Mouse (Mus musculus) embryonic facial prominence, embryonic 15.5 days (tissue): Measurements from ENCODE around the gene 2310011J03Rik. TPM values are rescaled to one million over a fixed set of nuclear protein-coding genes. Genes with fewer than 3 reads are reported as not detected.

Experiments used
- ATAC-seq: fragments of 200-750 bp; cut with Nextera tagmentation; 2 replicates; pipeline ENCODE4 v1.8.0; 2017; ENCODE audit warnings: low read depth, moderate TSS enrichment; ENCODE audit not compliant: insufficient number of reproducible peaks, low FRiP score, low TSS enrichment
- H3K27ac ChIP-seq: fragments of 300-500 bp; sonication (generic); replicated peaks from 2 replicates; pipeline ENCODE4 v1.5.1; 2015; ENCODE audit warnings: mild to moderate bottlenecking, inconsistent platforms
- H3K27me3 ChIP-seq: fragments of 300-500 bp; sonication (generic); 2 replicates; pipeline ENCODE4 v1.6.1; 2015; ENCODE audit warnings: inconsistent platforms
- H3K36me3 ChIP-seq: fragments of 300-500 bp; sonication (generic); 2 replicates; pipeline ENCODE4 v1.6.1; 2015; ENCODE audit warnings: mild to moderate bottlenecking, inconsistent platforms
- H3K4me1 ChIP-seq: fragments of 300-500 bp; sonication (generic); 2 replicates; pipeline ENCODE4 v1.6.1; 2015; ENCODE audit warnings: inconsistent platforms
- H3K4me2 ChIP-seq: fragments of 300-500 bp; sonication (generic); replicated peaks from 2 replicates; pipeline ENCODE4 v1.6.1; 2015; ENCODE audit warnings: mild to moderate bottlenecking, inconsistent platforms
- H3K4me3 ChIP-seq: fragments of 300-500 bp; sonication (generic); replicated peaks from 2 replicates; pipeline ENCODE4 v1.5.1; 2015; ENCODE audit warnings: mild to moderate bottlenecking, inconsistent platforms
- H3K9ac ChIP-seq: fragments of 300-500 bp; sonication (generic); 2 replicates; pipeline ENCODE4 v1.6.1; 2015; ENCODE audit warnings: inconsistent platforms
- H3K9me3 ChIP-seq: fragments of 300-500 bp; sonication (generic); replicated peaks from 2 replicates; pipeline ENCODE4 v1.6.1; 2016; ENCODE audit warnings: inconsistent platforms
- WGBS: fragments of 180-500 bp; shearing (Covaris S2); methylation state at CpG from one replicate; pipeline ENCODE4 v1.1.7; 2015; 5-methylcytosine and 5-hydroxymethylcytosine counted together
- polyA plus RNA-seq: library from polyadenylated mRNA; unstranded; fragments of >200 nt; fragmentation: Nextera tagmentation; extraction: Ambion mirVana; gene quantifications from 2 replicates; pipeline ENCODE4 v1.2.1, GENCODE M21; 2015

Gene 2310011J03Rik
- polyA plus RNA-seq, 1 experiment from 2014 or later: 50.8 TPM

GRCm38 (mm10) chr10:80325045-80325444 lies 4.7 kb upstream of the 2310011J03Rik start:
- ATAC-seq: no peak
- H3K4me3 ChIP-seq: no peak overlapping the region
- H3K27me3 ChIP-seq: no peaks in the 10 kb centered on the region
- WGBS: 85% methylated on average over 21 of the region's 21 CpGs
- H3K9me3 ChIP-seq: no peaks in the 10 kb centered on the region
- H3K4me1 ChIP-seq: peaks cover 42% of the 10 kb centered on the region
- no peak overlapping the region for H3K9ac ChIP-seq
- H3K27ac ChIP-seq: no peak overlapping the region
- no peaks in the 10 kb centered on the region for H3K36me3 ChIP-seq
- H3K4me2 ChIP-seq: no peak overlapping the region

- Histone ChIP-seq H3K9ac (no peak overlapping the region), H3K27ac (no peak overlapping the region), H3K4me2 (no peak overlapping the region; the same call in 1 of the 2 replicates), H3K9me3 (no peaks in the 10 kb centered on the region), H3K4me1 (peaks cover 41% of the 10 kb centered on the region), H3K36me3 (no peaks in the 10 kb centered on the region), H3K27me3 (no peaks in the 10 kb centered on the region), H3K4me3 (peak overlapping the region; percentile 62)
- WGBS: 77% methylated on average over 17 of the region's 17 CpGs
- no peak for ATAC-seq
These were observed 4.0 kb upstream of the 2310011J03Rik start for GRCm38 (mm10) chr10:80324120-80325037.

DNA sequence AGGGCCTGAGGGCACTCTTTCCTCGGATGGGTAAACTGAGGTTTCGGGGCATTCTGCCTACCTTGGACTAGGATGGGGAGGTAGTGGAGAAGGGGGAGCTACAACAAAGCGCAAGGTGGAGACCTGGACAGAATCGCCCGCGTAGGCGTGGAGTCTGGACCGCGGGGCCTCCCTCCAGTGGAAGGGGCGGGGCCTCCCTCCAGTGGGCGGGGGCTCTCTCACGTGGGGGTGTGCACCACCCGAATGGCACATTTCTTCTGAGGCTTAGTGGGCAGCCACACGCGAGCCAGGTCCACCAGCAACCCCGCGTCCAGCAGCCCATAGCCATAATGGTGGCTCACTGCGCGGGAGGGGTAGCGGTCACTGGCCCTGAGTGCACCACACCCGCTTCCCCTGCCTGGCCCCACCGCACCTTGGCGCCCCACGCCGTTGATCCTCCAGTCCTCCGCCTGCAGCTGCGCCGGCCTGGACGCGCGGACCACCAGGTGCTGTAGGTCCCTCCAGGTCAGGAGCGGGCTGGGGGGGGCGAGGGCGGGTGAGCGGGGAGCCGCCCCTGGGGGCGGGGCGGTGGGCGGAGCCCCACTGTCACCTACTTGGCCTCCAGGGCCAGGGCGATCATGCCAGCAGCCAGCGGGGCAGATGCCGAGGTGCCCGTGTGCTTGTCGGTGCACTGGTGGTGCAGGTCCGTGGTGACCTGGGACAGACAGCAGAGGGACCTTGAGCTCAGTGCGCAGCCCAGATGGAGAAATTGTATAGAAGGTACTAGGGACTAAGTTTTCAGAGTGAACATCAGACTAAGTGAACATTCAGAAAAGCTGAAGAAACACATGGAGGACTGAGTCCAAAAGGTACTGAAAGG lies 3.2 kb upstream of the 2310011J03Rik start:
- peak; percentile 24 for ATAC-seq
- 2% methylated on average over 46 of the region's 46 CpGs for WGBS
- Histone ChIP-seq H3K9ac (peak overlapping the region; percentile 37), H3K4me2 (peak overlapping the region; percentile 100), H3K36me3 (peaks cover 7% of the 10 kb centered on the region; the same call in 1 of the 2 replicates), H3K27ac (no peak overlapping the region), H3K27me3 (no peaks in the 10 kb centered on the region), H3K4me1 (peaks cover 46% of the 10 kb centered on the region), H3K4me3 (peak overlapping the region; percentile 62), H3K9me3 (no peaks in the 10 kb centered on the region)

DNA sequence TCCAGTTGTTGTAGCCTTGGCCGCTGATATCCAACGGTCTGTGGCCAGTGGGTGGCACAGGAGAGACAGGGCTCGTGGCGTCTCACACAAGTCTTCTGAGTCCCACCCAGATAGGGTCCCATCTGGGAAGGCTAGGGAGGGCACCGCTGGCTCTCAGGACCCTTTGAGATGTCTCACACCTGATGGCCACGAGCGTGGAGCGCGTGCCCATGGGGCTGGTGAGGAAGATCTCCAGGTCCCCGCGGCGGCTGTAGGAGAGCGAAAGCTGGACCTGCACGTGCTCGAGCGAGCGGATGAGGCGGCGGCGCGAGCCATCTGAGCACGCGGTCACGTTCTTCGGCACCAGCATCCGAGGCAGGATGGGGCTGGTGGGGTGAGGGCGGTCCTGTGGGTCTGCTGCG lies 2.5 kb upstream of the 2310011J03Rik start:
- peak overlapping the region; percentile 100 for H3K4me2 ChIP-seq
- no peaks in the 10 kb centered on the region for H3K27me3 ChIP-seq
- no peak for ATAC-seq
- peak overlapping the region; percentile 62 for H3K4me3 ChIP-seq
- 3% methylated on average over 28 of the region's 28 CpGs for WGBS
- peaks cover 12% of the 10 kb centered on the region; the same call in 1 of the 2 replicates for H3K36me3 ChIP-seq
- no peak overlapping the region for H3K27ac ChIP-seq
- peaks cover 47% of the 10 kb centered on the region for H3K4me1 ChIP-seq
- no peaks in the 10 kb centered on the region for H3K9me3 ChIP-seq
- H3K9ac ChIP-seq: peak overlapping the region; percentile 37

- peaks cover 18% of the 10 kb centered on the region; the same call in 1 of the 2 replicates for H3K36me3 ChIP-seq
- no peak overlapping the region for H3K27ac ChIP-seq
- H3K4me3 ChIP-seq: peak overlapping the region; percentile 62; the same call in 1 of the 2 replicates
These were observed 1.6 kb upstream of the 2310011J03Rik start for GRCm38 (mm10) chr10:80321670-80322581.

GRCm38 (mm10) chr10:80321014-80321669 lies 805 bp upstream of the 2310011J03Rik start:
- Histone ChIP-seq H3K4me2 (no peak overlapping the region), H3K36me3 (peaks cover 18% of the 10 kb centered on the region; the same call in 1 of the 2 replicates), H3K4me3 (no peak overlapping the region), H3K9me3 (no peaks in the 10 kb centered on the region), H3K9ac (no peak overlapping the region), H3K27me3 (peaks cover 16% of the 10 kb centered on the region), H3K27ac (no peak overlapping the region), H3K4me1 (peaks cover 57% of the 10 kb centered on the region)
- no peak for ATAC-seq
- WGBS: 78% methylated on average over 6 of the region's 6 CpGs

More at GRCm38 (mm10) chr10:80321670-80322581, 1.6 kb upstream of the 2310011J03Rik start:
- WGBS: 88% methylated on average over 21 of the region's 21 CpGs
- peaks cover 8% of the 10 kb centered on the region for H3K27me3 ChIP-seq
- no peaks in the 10 kb centered on the region for H3K9me3 ChIP-seq
- no peak for ATAC-seq
- peak overlapping the region; percentile 100 for H3K4me2 ChIP-seq
- no peak overlapping the region for H3K9ac ChIP-seq
- peaks cover 50% of the 10 kb centered on the region for H3K4me1 ChIP-seq

DNA sequence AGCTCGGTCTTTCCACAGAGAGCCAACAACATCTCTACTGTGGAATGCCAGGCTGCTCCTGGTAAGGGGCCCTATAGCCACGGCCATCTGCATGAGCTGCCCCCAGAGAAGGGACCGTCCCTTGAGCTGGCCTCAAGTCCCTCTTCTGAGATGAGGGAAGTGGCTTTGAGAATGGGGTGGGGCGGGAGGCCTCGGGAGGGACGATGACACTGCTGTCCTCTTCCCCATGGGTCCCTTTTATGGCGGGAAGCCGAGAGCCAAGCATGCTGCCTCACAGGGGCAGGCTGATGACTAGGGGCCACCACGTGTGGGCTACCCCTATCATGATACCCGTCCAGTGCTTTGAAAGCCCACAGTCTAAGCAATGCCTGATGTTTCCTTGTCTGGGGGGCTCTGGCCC lies 3.3 kb downstream of the 2310011J03Rik start:
- Histone ChIP-seq H3K4me1 (peaks cover 55% of the 10 kb centered on the region), H3K9me3 (no peaks in the 10 kb centered on the region), H3K27ac (no peak overlapping the region), H3K9ac (no peak overlapping the region), H3K4me3 (no peak overlapping the region), H3K36me3 (peaks cover 18% of the 10 kb centered on the region; the same call in 1 of the 2 replicates), H3K4me2 (no peak overlapping the region), H3K27me3 (peaks cover 57% of the 10 kb centered on the region)
- no peak for ATAC-seq
- 54% methylated on average over 10 of the region's 10 CpGs for WGBS

DNA sequence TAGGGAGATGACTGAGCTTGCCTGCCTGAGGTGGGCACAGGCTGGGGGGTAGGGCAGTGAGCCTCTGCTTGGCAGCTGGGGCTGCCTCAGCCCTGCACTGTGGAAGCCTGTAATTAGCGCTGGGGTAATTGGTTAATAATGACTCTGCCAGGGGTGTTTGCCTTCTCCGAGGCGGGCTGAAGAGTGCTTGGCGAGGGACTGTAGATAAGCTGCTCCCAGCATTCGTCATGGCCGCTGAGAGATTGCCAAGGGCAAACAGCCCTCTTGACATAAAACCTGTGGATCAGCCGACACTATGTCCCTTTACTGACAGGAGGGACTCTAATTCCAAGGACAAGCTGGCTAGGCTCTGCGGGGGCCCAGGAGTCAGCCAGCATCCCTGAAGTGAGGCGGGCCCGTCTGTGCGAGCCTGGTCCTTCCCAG lies 4.0 kb downstream of the 2310011J03Rik start:
- ATAC-seq: 0 out of 2 replicates have a peak, but pooled peaks have one; percentile 13
- Histone ChIP-seq H3K9ac (no peak overlapping the region), H3K27ac (no peak overlapping the region), H3K4me1 (peaks cover 49% of the 10 kb centered on the region), H3K9me3 (no peaks in the 10 kb centered on the region), H3K36me3 (peaks cover 18% of the 10 kb centered on the region; the same call in 1 of the 2 replicates), H3K4me2 (no peak overlapping the region), H3K27me3 (peaks cover 63% of the 10 kb centered on the region), H3K4me3 (no peak overlapping the region)
- WGBS: 22% methylated on average over 11 of the region's 11 CpGs

- peaks cover 71% of the 10 kb centered on the region for H3K27me3 ChIP-seq
- no peak overlapping the region for H3K27ac ChIP-seq
- H3K9ac ChIP-seq: no peak overlapping the region
- H3K4me2 ChIP-seq: no peak overlapping the region
- H3K4me1 ChIP-seq: peaks cover 42% of the 10 kb centered on the region
- H3K9me3 ChIP-seq: no peaks in the 10 kb centered on the region
- no peak for ATAC-seq
- WGBS: 48% methylated on average over 27 of the region's 27 CpGs
- H3K36me3 ChIP-seq: peaks cover 18% of the 10 kb centered on the region
- H3K4me3 ChIP-seq: no peak overlapping the region
These were observed 5.0 kb downstream of the 2310011J03Rik start for GRCm38 (mm10) chr10:80315315-80315714.

GRCm38 (mm10) chr10:80314494-80315001 lies 5.8 kb downstream of the 2310011J03Rik start:
- Histone ChIP-seq H3K4me1 (peaks cover 40% of the 10 kb centered on the region), H3K4me2 (no peak overlapping the region), H3K9me3 (no peaks in the 10 kb centered on the region), H3K9ac (no peak overlapping the region), H3K27me3 (peaks cover 71% of the 10 kb centered on the region), H3K36me3 (peaks cover 18% of the 10 kb centered on the region), H3K27ac (no peak overlapping the region), H3K4me3 (no peak overlapping the region)
- WGBS: 48% methylated on average over 16 of the region's 16 CpGs
- ATAC-seq: no peak
